Mouse (Mus musculus) heart, embryonic 10.5 days (tissue): ENCODE data around the gene Kmt2b. TPM values are rescaled to one million over a fixed set of nuclear protein-coding genes. Genes with fewer than 3 reads are reported as not detected.

Experiments used
- DNase-seq: peaks from one replicate; pipeline ENCODE4 v3.0.0-alpha.2; 2017; ENCODE audit warnings: low spot score
- H3K27ac ChIP-seq: fragments of 300-500 bp; sonication (generic); 2 replicates; pipeline ENCODE4 v1.5.1; 2016; ENCODE audit warnings: mild to moderate bottlenecking
- H3K27me3 ChIP-seq: fragments of 300-500 bp; sonication (generic); 2 replicates; pipeline ENCODE4 v1.6.1; 2016; ENCODE audit warnings: mild to moderate bottlenecking; ENCODE audit not compliant: poor library complexity, insufficient read depth, severe bottlenecking
- H3K36me3 ChIP-seq: fragments of 300-500 bp; sonication (generic); 2 replicates; pipeline ENCODE4 v1.6.1; 2016; ENCODE audit warnings: mild to moderate bottlenecking, moderate library complexity
- H3K4me1 ChIP-seq: fragments of 300-500 bp; sonication (generic); 2 replicates; pipeline ENCODE4 v1.6.1; 2016; ENCODE audit warnings: mild to moderate bottlenecking
- H3K4me3 ChIP-seq: fragments of 300-500 bp; sonication (generic); 2 replicates; pipeline ENCODE4 v1.5.1; 2016; ENCODE audit warnings: mild to moderate bottlenecking, moderate library complexity
- H3K9me3 ChIP-seq: fragments of 300-500 bp; sonication (generic); 2 replicates; pipeline ENCODE4 v1.6.1; 2016; ENCODE audit warnings: mild to moderate bottlenecking, moderate library complexity
- WGBS: fragments of 180-500 bp; shearing (Covaris S2); methylation state at CpG from one replicate; pipeline ENCODE4 v1.1.7; 2016; 5-methylcytosine and 5-hydroxymethylcytosine counted together
- polyA plus RNA-seq: library from polyadenylated mRNA; unstranded; fragments of >200 nt; fragmentation: Nextera tagmentation; extraction: Ambion mirVana; gene quantifications from 2 replicates; pipeline ENCODE4 v1.2.1, GENCODE M21; 2016

Kmt2b gene
- polyA plus RNA-seq, 1 experiment from 2014 or later: 8.3 TPM

DNA sequence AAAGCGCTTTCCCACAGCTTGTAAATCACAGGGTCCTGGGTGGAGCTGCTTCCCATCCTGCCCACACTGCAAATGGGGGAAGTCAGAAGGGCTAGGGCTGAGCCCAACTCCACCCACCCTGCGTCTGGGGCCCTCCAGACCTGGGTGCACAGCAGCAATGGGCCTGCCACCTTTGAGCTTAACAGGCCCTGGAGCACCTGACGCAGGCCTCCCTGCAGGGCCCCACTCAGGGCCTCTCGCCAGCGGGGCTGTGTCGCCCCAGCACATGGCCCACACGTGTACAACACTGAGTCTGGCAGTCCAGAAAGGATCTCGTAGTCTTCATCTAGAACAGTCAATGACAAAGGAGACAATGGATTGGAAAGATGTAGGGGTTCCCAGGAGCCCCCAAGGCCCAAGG lies 8.6 kb downstream of the Kmt2b start:
- Histone ChIP-seq H3K27me3 (no peaks in the 10 kb centered on the region), H3K27ac (no peak overlapping the region), H3K4me1 (no peaks in the 10 kb centered on the region), H3K36me3 (peaks cover 100% of the 10 kb centered on the region), H3K4me3 (no peak overlapping the region), H3K9me3 (no peaks in the 10 kb centered on the region)
- 92% methylated on average over 8 of the region's 8 CpGs for WGBS
- no peak for DNase-seq

GRCm38 (mm10) chr7:30572969-30573368 lies 15.6 kb downstream of the Kmt2b start:
- no peaks in the 10 kb centered on the region for H3K4me1 ChIP-seq
- H3K9me3 ChIP-seq: no peaks in the 10 kb centered on the region
- no peaks in the 10 kb centered on the region for H3K27me3 ChIP-seq
- no peak overlapping the region for H3K27ac ChIP-seq
- H3K36me3 ChIP-seq: peaks cover 100% of the 10 kb centered on the region
- WGBS: 82% methylated on average over 2 of the region's 2 CpGs
- no peak overlapping the region for H3K4me3 ChIP-seq
- DNase-seq: no peak

GRCm38 (mm10) chr7:30572389-30572788 lies 16.1 kb downstream of the Kmt2b start:
- Histone ChIP-seq H3K27ac (no peak overlapping the region), H3K9me3 (no peaks in the 10 kb centered on the region), H3K4me3 (no peak overlapping the region), H3K4me1 (no peaks in the 10 kb centered on the region), H3K27me3 (no peaks in the 10 kb centered on the region), H3K36me3 (peaks cover 98% of the 10 kb centered on the region)
- WGBS: 82% methylated on average over 5 of the region's 5 CpGs
- DNase-seq: no peak

DNA sequence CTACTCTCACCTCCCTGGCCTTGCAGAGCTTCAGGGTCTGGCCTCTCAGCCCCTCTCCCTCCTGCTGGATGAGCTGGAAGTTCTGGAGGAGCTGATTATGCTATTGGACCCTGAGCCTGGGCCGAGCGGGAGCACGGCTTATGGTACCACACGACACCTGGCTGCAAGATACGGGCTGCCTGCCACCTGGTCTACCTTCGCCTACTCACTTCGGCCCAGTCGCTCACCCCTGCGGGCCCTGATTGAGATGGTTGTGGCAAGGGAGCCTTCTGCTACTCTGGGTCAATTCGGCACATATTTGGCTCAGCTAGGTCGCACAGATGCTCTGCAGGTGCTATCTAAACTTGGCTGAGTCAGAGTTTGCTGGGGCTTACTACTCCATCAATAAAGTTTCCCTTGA lies 21.0 kb downstream of the Kmt2b start:
- H3K36me3 ChIP-seq: peaks cover 79% of the 10 kb centered on the region
- 89% methylated on average over 11 of the region's 11 CpGs for WGBS
- H3K4me1 ChIP-seq: peaks cover 5% of the 10 kb centered on the region
- DNase-seq: no peak
- no peak overlapping the region for H3K4me3 ChIP-seq
- H3K9me3 ChIP-seq: no peaks in the 10 kb centered on the region
- no peak overlapping the region for H3K27ac ChIP-seq
- H3K27me3 ChIP-seq: no peaks in the 10 kb centered on the region

- WGBS: 82% methylated on average over 9 of the region's 9 CpGs
- DNase-seq: no peak
- Histone ChIP-seq H3K36me3 (peaks cover 67% of the 10 kb centered on the region), H3K9me3 (no peaks in the 10 kb centered on the region), H3K4me3 (no peak overlapping the region), H3K4me1 (peaks cover 5% of the 10 kb centered on the region), H3K27me3 (no peaks in the 10 kb centered on the region), H3K27ac (no peak overlapping the region)
These were observed 22.5 kb downstream of the Kmt2b start for GRCm38 (mm10) chr7:30566033-30566432.

DNA sequence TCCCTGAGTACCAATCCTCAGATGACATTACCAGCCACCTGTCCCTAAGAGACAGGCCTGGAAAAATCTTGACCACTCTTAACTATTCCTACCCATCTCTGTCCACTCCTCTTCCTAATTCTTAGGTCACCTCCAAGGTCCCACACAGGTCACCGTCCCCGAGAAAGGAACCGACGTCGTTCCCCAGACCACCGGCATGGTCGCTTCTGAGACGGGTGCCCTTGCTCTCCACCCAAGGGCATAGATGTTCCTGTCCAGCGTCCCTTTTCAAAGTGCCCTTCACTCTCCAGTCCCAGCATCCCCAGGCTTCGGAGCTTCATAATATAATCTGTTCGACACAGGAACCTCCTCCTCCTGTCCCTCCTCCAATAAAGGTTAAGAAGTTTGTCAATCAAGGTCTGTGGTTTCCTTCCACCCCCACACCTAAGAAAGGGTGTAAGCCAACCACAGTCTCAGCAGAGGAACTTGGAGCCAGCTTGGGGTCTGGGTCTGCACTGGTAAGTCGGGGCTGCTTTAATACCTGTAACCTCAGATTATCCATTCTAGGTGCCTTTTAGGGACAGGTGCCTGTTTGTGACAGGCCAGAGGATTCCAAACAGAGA lies 23.5 kb downstream of the Kmt2b start, which contains the start of gene Igflr1:
Gene Igflr1, plus strand, starts transcription at position 458 of the 602 bp plus-strand sequence.
- H3K4me1 ChIP-seq: peaks cover 5% of the 10 kb centered on the region
- no peak within 1 kb of the TSS for H3K27ac ChIP-seq
- H3K9me3 ChIP-seq: no peaks in the 10 kb centered on the region
- H3K27me3 ChIP-seq: no peaks in the 10 kb centered on the region
- peak within 1 kb of the TSS; percentile 79 for H3K4me3 ChIP-seq
- 92% methylated on average over 12 of the region's 12 CpGs for WGBS
- peaks cover 57% of the 10 kb centered on the region for H3K36me3 ChIP-seq
- no peak for DNase-seq

- no peaks in the 10 kb centered on the region for H3K9me3 ChIP-seq
- DNase-seq: no peak
- WGBS: 26% methylated on average over 6 of the region's 6 CpGs
- H3K4me3 ChIP-seq: peak overlapping the region; percentile 79
- peaks cover 46% of the 10 kb centered on the region for H3K36me3 ChIP-seq
- peak overlapping the region; percentile 95; the same call in 1 of the 2 replicates for H3K27ac ChIP-seq
- peaks cover 7% of the 10 kb centered on the region for H3K4me1 ChIP-seq
- no peaks in the 10 kb centered on the region for H3K27me3 ChIP-seq
These were observed 24.6 kb downstream of the Kmt2b start for GRCm38 (mm10) chr7:30563906-30564280.

DNA sequence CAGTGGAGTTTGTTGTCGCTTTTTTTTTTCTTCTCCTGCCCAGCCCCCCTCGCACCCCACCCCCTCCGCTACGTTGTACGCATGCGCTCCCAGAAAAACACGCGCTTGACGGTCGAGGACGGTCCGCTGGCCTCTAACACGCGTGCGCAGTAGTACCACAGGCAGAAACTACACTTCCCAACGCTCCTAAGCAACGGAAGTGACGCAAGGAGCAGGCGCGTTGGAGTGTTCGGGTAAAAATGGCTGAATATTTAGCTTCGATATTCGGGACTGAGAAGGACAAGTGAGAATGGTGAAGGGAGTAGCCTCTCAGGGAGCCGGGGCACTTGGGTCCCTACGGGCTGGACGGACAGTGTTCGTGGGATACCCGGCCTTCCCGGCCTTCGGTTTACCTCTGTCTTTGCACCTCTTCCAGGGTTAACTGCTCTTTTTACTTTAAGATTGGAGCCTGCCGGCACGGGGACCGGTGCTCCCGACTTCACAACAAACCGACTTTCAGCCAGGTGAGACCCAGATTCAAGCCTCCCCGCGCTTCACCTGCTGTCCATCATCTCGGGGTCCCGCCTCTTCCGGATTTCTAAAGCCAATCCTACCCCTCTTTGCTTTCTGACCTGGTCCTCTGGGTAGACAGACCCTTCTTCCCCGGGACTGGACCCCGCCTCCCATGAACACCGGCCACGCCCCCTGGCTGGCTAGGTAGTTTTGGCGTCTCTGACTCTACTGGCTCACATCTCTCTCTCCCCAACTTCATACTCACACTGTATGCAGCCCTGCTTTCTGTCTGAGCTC lies 25.2 kb downstream of the Kmt2b start, which contains the start of the genes U2af1l4, Gm49396 and Psenen:
Gene U2af1l4, plus strand, starts transcription at position 185 of the 789 bp plus-strand sequence.
Gene Gm49396, plus strand, starts transcription at position 228 of the 789 bp plus-strand sequence.
Gene Psenen, minus strand, starts transcription at position 511 of the 789 bp plus-strand sequence.
- Histone ChIP-seq H3K4me1 (peaks cover 13% of the 10 kb centered on the region), H3K9me3 (no peaks in the 10 kb centered on the region), H3K4me3 (peak within 1 kb of the TSS; percentile 79), H3K36me3 (peaks cover 40% of the 10 kb centered on the region), H3K27ac (peak within 1 kb of the TSS; percentile 95), H3K27me3 (no peaks in the 10 kb centered on the region)
- peak; percentile 99 for DNase-seq
- WGBS: under 1% methylated on average over 45 of the region's 45 CpGs

- H3K36me3 ChIP-seq: peaks cover 38% of the 10 kb centered on the region
- DNase-seq: no peak
- H3K4me1 ChIP-seq: peaks cover 20% of the 10 kb centered on the region
- H3K27ac ChIP-seq: peak overlapping the region; percentile 95
- peak overlapping the region; percentile 79 for H3K4me3 ChIP-seq
- WGBS: under 1% methylated on average over 27 of the region's 27 CpGs
- no peaks in the 10 kb centered on the region for H3K27me3 ChIP-seq
- no peaks in the 10 kb centered on the region for H3K9me3 ChIP-seq
These were observed 25.9 kb downstream of the Kmt2b start for GRCm38 (mm10) chr7:30562526-30563116.

DNA sequence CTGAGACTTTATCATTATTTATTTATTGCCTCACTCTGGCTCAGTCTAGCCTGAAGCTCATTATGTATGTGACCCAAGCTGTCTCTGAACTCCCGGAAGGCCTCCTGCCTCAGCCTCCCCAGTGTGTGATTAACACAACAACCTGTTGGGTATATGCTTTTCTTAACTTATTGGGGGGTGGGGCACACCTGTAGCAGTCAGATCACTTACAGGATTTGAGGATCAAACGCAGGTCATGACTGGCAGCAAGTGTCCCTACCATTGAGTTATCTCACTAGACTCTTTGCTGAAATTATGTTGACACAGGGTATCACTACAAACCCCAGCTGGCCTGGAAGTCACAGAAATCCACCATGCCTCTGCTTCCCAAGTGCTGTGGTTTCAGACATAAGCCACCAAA lies 28.2 kb downstream of the Kmt2b start:
- no peak for DNase-seq
- 63% methylated on average over 2 of the region's 2 CpGs for WGBS
- Histone ChIP-seq H3K4me3 (peak overlapping the region; percentile 72), H3K36me3 (peaks cover 39% of the 10 kb centered on the region), H3K4me1 (peaks cover 20% of the 10 kb centered on the region), H3K27ac (peak overlapping the region; percentile 74), H3K27me3 (no peaks in the 10 kb centered on the region), H3K9me3 (no peaks in the 10 kb centered on the region)

DNA sequence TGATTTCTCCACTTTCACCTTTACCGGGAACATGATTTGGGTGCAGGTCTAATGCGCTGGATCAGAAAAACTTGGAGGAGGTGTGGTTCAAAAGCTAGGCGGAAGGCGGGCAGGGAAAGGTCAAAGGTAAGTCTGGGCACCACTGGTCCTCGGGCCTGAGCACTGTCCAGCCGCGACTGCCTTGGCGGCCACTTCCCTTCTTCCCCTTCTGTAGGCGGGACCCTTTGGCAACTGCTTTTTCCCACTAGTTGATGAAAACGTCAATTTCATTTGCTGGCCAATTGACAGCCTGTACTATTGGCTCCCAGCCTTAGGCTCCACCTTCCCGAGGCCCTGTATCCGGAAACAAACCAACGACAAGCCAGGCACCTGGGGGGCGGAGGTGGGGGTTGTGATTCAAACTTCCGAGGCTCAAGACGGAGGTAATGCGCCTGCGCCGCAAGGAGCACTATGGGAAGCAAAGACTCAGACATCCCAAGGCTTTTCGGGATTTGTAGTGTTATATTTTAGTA lies 29.0 kb downstream of the Kmt2b start, which contains the start of gene Lin37:
Gene Lin37, minus strand, starts transcription at position 396 of the 512 bp plus-strand sequence.
- Histone ChIP-seq H3K27ac (peak within 1 kb of the TSS; percentile 81), H3K4me1 (peaks cover 20% of the 10 kb centered on the region), H3K36me3 (peaks cover 39% of the 10 kb centered on the region), H3K27me3 (no peaks in the 10 kb centered on the region), H3K4me3 (peak within 1 kb of the TSS; percentile 72), H3K9me3 (no peaks in the 10 kb centered on the region)
- peak; percentile 99 for DNase-seq
- under 1% methylated on average over 20 of the region's 20 CpGs for WGBS

GRCm38 (mm10) chr7:30558656-30559442 lies 29.7 kb downstream of the Kmt2b start:
- H3K4me1 ChIP-seq: peaks cover 21% of the 10 kb centered on the region
- H3K36me3 ChIP-seq: peaks cover 42% of the 10 kb centered on the region
- peak overlapping the region; percentile 72 for H3K4me3 ChIP-seq
- peak overlapping the region; percentile 81 for H3K27ac ChIP-seq
- 14% methylated on average over 12 of the region's 12 CpGs for WGBS
- DNase-seq: no peak
- H3K27me3 ChIP-seq: no peaks in the 10 kb centered on the region
- H3K9me3 ChIP-seq: no peaks in the 10 kb centered on the region
